Mouse (Mus musculus): ENCODE results near the gene Ctso.

The Ctso gene

DNA sequence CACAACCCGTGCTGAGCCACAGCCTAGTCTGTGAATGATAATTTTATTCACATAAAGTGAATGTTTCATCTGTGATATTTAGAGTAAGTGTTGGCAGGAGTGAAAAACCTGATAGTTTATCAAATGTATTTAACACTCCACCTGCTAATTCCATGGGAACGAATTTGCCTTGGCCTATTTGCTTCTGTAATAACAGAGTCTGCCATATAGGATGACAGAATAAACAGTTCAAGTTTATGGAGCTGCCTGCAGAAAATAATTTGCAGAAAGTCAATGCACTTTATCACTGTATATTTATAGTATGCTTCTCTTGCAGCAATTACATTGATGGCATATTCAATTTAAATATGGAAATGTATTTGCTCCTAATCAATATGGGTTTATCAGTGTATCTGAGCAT is 19.4 kb downstream of the Ctso start:
- DNase-seq (ENCODE audit: low spot score in 2 of 2) = no peak

- no peak for DNase-seq (ENCODE audit: low spot score in 2 of 2)
These were observed 25.1 kb downstream of the Ctso start for GRCm38 (mm10) chr3:81957484-81957883.

- DNase-seq (ENCODE audit: low spot score in 2 of 2) = no peak
These were observed 28.9 kb downstream of the Ctso start for GRCm38 (mm10) chr3:81961336-81961735.

GRCm38 (mm10) chr3:81963768-81964167 is 31.4 kb downstream of the Ctso start:
- no peak for DNase-seq (ENCODE audit: low spot score in 2 of 2)

DNA sequence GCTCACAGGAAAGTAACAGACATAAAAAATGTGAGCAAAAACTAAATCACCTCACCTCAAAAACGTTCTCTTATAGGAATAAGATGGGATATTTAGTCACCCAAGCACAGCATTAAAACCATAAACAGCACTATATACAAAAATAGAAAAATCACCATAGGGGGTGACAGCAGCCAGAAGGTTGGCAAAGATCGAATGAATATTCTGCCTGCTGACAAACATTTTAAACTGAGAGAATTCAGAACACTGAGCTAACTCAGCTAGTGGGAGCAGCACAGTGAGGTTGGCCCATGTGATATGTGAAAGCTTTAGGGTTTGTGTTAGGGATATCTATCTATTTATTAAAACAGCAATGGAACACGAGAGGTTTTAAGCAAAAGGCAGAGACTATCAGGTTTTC is 32.2 kb downstream of the Ctso start:
- no peak for DNase-seq (ENCODE audit: low spot score in 2 of 2)

GRCm38 (mm10) chr3:81975607-81976006 is 43.2 kb downstream of the Ctso start:
- DNase-seq (ENCODE audit: low spot score in 2 of 2) = no peak

DNA sequence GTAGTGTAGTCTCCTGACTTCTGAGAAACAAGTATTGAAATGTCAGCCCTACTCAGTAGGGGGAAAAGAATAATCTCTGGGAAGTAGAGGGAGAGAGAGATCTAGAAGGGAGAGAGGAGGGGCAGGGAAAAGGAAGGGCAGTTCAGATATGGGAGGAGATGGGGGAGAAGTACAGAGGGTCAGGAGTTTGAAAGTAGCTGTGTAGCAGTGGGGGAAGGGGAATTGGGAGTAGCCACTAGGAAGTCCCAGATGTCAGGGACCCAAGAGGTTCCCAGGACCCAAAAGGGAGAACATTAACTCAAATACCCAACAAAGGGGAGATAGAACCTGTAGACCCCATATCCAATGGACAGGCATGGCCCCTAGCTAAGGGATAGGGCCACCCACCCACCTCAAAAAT is 43.7 kb downstream of the Ctso start, which contains the start of gene Tdo2:
Gene Tdo2, minus strand, starts transcription at position 101 of the 400 bp plus-strand sequence.
- DNase-seq (ENCODE audit: low spot score in 2 of 2) = no peak

- no peak for DNase-seq (ENCODE audit: low spot score in 2 of 2)
These were observed 49.2 kb downstream of the Ctso start for GRCm38 (mm10) chr3:81981576-81981975.

GRCm38 (mm10) chr3:81981990-81982389 is 49.6 kb downstream of the Ctso start, which contains the start of gene Asic5:
Gene Asic5 (plus strand): TSS chr3:81982290.
- DNase-seq (ENCODE audit: low spot score in 2 of 2) = no peak

DNA sequence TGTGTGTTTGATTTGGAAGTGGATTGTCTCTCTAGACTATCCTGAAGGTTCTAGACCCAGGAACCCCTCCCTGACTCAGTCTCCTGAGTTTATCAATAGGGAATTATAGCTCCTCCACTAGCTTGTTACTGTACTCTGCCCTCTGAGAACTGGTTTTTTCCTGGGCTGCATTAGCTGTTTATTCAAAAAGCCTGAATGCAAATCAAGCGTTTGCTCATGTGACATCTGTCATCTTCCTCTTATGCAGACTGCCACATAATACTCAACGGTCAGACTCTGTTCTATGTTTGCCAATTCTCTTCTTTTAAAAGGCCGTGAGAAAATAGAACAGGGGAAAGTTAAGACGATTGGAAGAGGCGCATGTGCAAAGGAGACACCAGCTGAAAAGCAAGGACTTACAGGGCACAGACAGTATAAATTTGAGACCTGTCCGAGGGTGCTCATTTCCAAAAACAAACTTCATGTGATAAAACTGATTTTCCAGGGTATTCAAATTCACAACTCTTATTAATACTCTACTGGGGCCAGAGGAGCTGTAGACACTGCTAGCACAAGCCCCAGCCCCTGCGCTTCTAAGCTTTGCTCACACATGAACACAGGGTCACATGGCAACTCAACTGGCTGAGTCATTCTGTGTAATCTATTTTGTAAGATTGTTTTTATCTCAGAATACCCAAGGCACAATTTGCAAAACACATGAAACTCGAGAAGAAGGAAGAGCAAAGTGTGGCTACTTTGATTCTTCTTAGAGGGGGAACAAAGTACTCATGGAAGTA is 50.9 kb downstream of the Ctso start:
- DNase-seq (ENCODE audit: low spot score in 2 of 2) = no peak

- DNase-seq (ENCODE audit: low spot score in 2 of 2) = no peak
These were observed 52.7 kb downstream of the Ctso start for GRCm38 (mm10) chr3:81985100-81985499.

DNA sequence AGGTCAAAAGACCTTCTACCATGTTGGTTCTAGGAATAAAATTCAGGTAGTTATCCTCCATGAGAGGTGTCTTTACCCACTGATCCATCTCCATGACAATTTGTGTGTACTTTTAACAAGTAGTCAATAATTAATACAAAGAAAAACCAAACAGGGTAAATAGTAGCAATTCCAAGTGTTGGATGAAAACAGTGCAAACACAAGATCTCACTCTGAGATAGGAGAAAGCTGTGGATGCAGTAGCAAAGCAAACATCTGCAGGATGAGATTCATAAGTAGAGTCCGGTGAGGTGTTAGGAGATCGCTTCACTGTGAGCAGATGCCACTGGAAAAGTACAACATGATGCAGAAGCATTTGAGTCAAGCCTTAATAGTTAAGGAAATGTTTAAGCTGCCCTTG is 53.7 kb downstream of the Ctso start:
- DNase-seq (ENCODE audit: low spot score in 2 of 2) = no peak

DNA sequence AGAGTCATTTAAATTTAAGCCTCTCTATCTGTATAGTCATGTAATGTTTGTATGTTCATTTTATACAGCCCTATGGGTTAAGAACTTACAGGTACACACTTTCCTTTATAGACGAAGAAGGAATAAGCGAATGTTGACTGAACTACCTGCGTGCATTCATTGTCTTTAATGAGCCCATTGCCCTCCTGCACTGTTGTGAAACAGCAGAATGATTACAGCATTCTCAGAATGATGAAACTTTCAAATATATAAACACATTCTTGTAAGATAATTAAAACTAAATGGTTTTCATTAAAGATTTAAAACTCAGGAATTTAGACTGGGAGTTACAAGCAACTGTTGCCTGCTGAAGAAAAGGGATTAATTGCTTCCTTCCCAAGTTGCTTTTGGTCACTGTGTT is 55.2 kb downstream of the Ctso start:
- no peak for DNase-seq (ENCODE audit: low spot score in 2 of 2)

DNA sequence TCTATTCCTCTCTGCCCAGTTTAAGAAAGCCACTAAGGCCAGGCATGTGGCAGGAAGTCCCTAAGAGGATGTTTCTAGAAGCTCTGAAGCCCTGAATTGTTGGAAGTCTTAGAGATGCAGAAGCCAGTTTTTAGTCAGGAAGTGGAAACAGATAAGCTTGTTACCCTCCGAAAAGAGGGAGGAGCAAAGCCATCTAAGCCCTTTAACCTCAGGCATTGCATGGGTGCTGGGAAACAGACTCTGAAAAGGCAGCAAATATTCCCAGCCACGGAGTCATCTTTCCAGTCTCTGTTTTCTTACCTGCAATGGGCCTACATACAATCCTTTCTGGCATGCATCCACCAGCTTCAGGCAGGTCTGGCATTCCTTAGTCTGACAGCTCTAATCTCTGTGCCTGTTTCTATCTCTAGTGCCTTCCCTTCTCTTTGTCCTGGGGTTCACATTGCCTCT is 57.3 kb downstream of the Ctso start:
- no peak for DNase-seq (ENCODE audit: low spot score in 2 of 2)

DNA sequence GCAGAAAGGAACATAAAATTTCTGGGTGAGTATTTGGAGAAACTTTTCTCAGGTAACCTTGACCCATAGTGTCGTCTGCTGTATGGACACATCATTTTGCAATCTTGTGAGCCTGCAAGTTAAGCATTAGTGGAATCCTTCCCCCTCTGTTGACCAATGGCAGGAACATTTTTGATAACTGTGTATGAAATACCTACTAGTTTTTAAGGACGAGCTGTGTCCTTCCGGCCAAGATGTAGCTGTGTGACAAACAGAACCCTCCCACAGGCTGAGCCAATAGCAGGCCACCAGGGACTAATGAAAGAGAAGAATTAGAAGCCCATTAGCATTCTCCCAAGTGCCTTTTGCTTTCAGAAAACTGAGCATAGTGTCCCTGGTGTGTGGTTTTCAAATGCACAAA is 58.1 kb downstream of the Ctso start:
- DNase-seq (ENCODE audit: low spot score in 2 of 2) = no peak

GRCm38 (mm10) chr3:81995371-81995770 is 63.0 kb downstream of the Ctso start:
- no peak for DNase-seq (ENCODE audit: low spot score in 2 of 2)

DNA sequence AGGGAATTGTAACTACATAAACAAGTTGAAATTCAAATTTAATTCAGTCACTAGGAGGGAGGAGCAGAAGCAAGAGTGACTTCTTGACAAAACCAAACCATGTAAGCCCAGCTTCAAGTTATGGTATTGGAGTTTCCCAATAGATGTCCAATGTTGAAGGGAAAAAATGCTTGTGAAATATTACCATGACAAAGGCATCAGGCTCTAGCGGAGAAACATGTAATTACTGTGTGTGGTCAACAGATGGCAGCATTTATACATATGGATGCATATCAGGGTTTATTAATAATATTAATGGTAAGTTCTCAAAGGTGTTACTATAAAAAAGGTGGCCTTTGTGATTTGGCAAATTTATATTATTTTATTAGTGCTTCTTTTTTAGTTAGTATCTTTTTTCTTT is 63.6 kb downstream of the Ctso start:
- DNase-seq (ENCODE audit: low spot score in 2 of 2) = no peak

Measured in frontal cortex, postnatal 25 days (tissue).